7 mouse cellular contexts compared by ENCODE assay signal in genomic region chr5:12562204-12562603, GRCm38 (mm10).
DNase-seq lines count a peak whose midpoint lies in the region; ATAC-seq and TF ChIP-seq lines count a peak whose summit lies in the region.

No protein-coding gene starts in this region.

- TF ChIP-seq CTCF in MEL (IDR thresholded peaks at IDR 0.05 in 2 of 3, conservative IDR thresholded peaks at IDR 0.05 in 1 of 3; ENCODE audit: control insufficient read depth in 1 of 3, insufficient read depth in 1 of 3, low read depth in 2 of 3, low read length in 3 of 3, poor library complexity in 1 of 3, severe bottlenecking in 1 of 3), result peak in 2 of 3 experiments; percentile 47 to 69

- no peak overlapping the region for H3K27ac ChIP-seq in MEL (ENCODE audit: control insufficient read depth, low read depth, low read length)
- no peak overlapping the region for H3K27ac ChIP-seq in embryonic facial prominence, embryonic 10.5 days (replicated peaks)
- no peak overlapping the region for H3K27ac ChIP-seq in hindbrain, embryonic 15.5 days (replicated peaks)

- no peak overlapping the region for H3K9ac ChIP-seq in MEL (ENCODE audit: control insufficient read depth, low read depth, low read length, poor library complexity, severe bottlenecking)
- H3K9ac ChIP-seq in hindbrain, embryonic 15.5 days, result no peak overlapping the region

- TF ChIP-seq RAD21 in MEL (IDR thresholded peaks at IDR 0.05; ENCODE audit: low read depth, low read length), result no peak; the same call in none of the 2 replicates

- TF ChIP-seq EP300 in MEL (IDR thresholded peaks at IDR 0.05; ENCODE audit: low read depth in 1 of 2, low read length in 2 of 2), result no peak

- peak; percentile 85 for DNase-seq in MEL (ENCODE audit: low read depth, low spot score)
- DNase-seq in adrenal gland, postnatal 36 days, result peak; percentile 29 to 57
- DNase-seq in embryonic facial prominence, embryonic 10.5 days (ENCODE audit: low spot score), result peak; percentile 51
- DNase-seq in layer of hippocampus, adult 9-10 months (ENCODE audit: low spot score), result peak; percentile 42
- peak; percentile 15 for DNase-seq in right cerebral cortex, postnatal 25 days

- no peak overlapping the region for H3K4me3 ChIP-seq in MEL (ENCODE audit: control insufficient read depth in 1 of 2, insufficient read depth in 1 of 2, low read depth in 2 of 2, low read length in 2 of 2)
- no peak overlapping the region for H3K4me3 ChIP-seq in embryonic facial prominence, embryonic 10.5 days
- H3K4me3 ChIP-seq in hindbrain, embryonic 15.5 days, result no peak overlapping the region

- no peaks in the 10 kb centered on the region for H3K79me2 ChIP-seq in MEL (ENCODE audit: control insufficient read depth, insufficient read depth, low read length, poor library complexity)

- no peak overlapping the region for H3K4me2 ChIP-seq in hindbrain, embryonic 15.5 days

- TF ChIP-seq POLR2A in MEL (IDR thresholded peaks at IDR 0.05; ENCODE audit: control insufficient read depth in 1 of 2, insufficient read depth in 1 of 2, low read depth in 1 of 2, low read length in 2 of 2, poor library complexity in 1 of 2), result no peak

- WGBS in embryonic facial prominence, embryonic 10.5 days, result 32% methylated on average over 5 of the region's 5 CpGs
- WGBS in hindbrain, embryonic 15.5 days, result 41% methylated on average over 5 of the region's 5 CpGs

- H3K4me1 ChIP-seq in MEL (ENCODE audit: control insufficient read depth in 1 of 2, insufficient read depth in 2 of 2, low read length in 2 of 2), result no peaks in the 10 kb centered on the region
- H3K4me1 ChIP-seq in embryonic facial prominence, embryonic 10.5 days, result peaks cover 19% of the 10 kb centered on the region
- H3K4me1 ChIP-seq in hindbrain, embryonic 15.5 days (replicated peaks), result no peaks in the 10 kb centered on the region

- no peaks in the 10 kb centered on the region for H3K9me3 ChIP-seq in MEL (replicated peaks; ENCODE audit: insufficient read depth, low read length)
- H3K9me3 ChIP-seq in embryonic facial prominence, embryonic 10.5 days, result no peaks in the 10 kb centered on the region
- no peaks in the 10 kb centered on the region for H3K9me3 ChIP-seq in hindbrain, embryonic 15.5 days

- no peaks in the 10 kb centered on the region for H3K27me3 ChIP-seq in MEL (ENCODE audit: control insufficient read depth in 1 of 2, insufficient read depth in 2 of 2, low read length in 2 of 2)
- no peaks in the 10 kb centered on the region for H3K27me3 ChIP-seq in embryonic facial prominence, embryonic 10.5 days (replicated peaks; ENCODE audit: low read depth, poor library complexity, severe bottlenecking)
- H3K27me3 ChIP-seq in hindbrain, embryonic 15.5 days, result no peaks in the 10 kb centered on the region

- peak; percentile 76; the same call in 1 of the 2 replicates for ATAC-seq in hindbrain, embryonic 15.5 days (ENCODE audit: low FRiP score, low read depth)
- peak; percentile 64 for ATAC-seq in megakaryocyte, adult 5-6 weeks (ENCODE audit: poor library complexity, severe bottlenecking)

- H3K36me3 ChIP-seq in MEL (ENCODE audit: control insufficient read depth in 1 of 2, insufficient read depth in 2 of 2, low read length in 2 of 2), result no peaks in the 10 kb centered on the region
- H3K36me3 ChIP-seq in embryonic facial prominence, embryonic 10.5 days (replicated peaks), result no peaks in the 10 kb centered on the region
- H3K36me3 ChIP-seq in hindbrain, embryonic 15.5 days, result no peaks in the 10 kb centered on the region

TF ChIP-seq in MEL, 35 proteins besides CTCF, POLR2A, EP300 and RAD21:
- TF ChIP-seq ZC3H11A (IDR thresholded peaks at IDR 0.05; ENCODE audit: low read depth, low read length) (peak; percentile 100), ELF1 (IDR thresholded peaks at IDR 0.05; ENCODE audit: low read depth, low read length) (peak; percentile 49; the same call in 1 of the 2 replicates), TBP (IDR thresholded peaks at IDR 0.05; ENCODE audit: low read depth, low read length) (0 out of 2 replicates have a peak, but pooled peaks have one; percentile 13), TAL1 (IDR thresholded peaks at IDR 0.05; ENCODE audit: low read length) (no peak), SMC3 (IDR thresholded peaks at IDR 0.05; ENCODE audit: low read depth, low read length) (peak; percentile 100), UBTF (IDR thresholded peaks at IDR 0.05; ENCODE audit: borderline replicate concordance, insufficient read depth, low read depth, low read length) (no peak), JUND (IDR thresholded peaks at IDR 0.05; ENCODE audit: low read depth, low read length) (peak; percentile 48; the same call in 1 of the 2 replicates), MYC (IDR thresholded peaks at IDR 0.05; ENCODE audit: low read depth, low read length) (0 out of 2 replicates have a peak, but pooled peaks have one; percentile 42)

Comparison
In these comparisons a context has a peak if more than half of its experiments do, and no peak if none do; other contexts are left out.
1. DNase-seq: peak in every context shown above with its lines; median percentile 85 in MEL; 51 in embryonic facial prominence, embryonic 10.5 days; 43 in adrenal gland, postnatal 36 days; 42 in layer of hippocampus, adult 9-10 months; 15 in right cerebral cortex, postnatal 25 days.